8 mouse cellular contexts compared by ENCODE assay signal in the genomic region with DNA sequence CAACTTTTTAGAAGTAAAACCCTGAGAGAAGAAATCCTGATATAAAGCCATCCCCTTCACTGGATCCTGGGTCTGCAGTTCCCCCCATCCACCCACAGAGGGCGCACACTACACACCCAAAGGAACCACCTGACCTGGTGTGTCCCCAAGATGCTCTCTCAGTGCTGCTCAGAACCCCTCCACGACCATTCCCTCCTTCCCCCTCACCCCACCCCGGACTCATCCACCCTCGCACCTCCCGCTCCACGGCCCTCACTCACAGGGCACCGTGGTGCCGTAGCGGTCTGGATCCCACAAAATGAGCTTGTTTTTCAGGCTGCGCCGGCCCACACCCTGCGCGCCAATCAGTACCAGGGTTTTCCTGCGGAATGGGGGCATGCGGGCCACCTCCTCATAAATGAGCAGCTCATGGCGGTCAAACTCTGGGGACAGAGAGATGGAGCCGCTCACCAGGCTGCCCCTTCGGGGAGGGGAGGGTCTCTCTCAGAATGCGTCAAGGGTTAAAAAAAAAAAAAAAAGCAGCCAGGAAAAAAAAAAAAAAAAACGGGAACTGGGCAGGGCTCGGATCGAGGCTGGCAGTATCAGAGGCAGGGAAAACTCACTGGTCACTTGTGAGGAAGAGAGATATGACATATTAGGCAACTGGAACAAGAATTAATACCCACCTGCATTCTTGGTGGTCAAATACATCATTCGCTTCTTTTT. TPM values are rescaled to one million over a fixed set of nuclear protein-coding genes. Genes with fewer than 3 reads are reported as not detected.
DNase-seq lines count a peak whose midpoint lies in the region; ATAC-seq and TF ChIP-seq lines count a peak whose summit lies in the region.

No protein-coding gene starts in this region.

- ATAC-seq in heart, embryonic 14.5 days (ENCODE audit: insufficient number of reproducible peaks, insufficient read depth, low FRiP score, low read depth): peak; percentile 34; the same call in 1 of the 2 replicates
- ATAC-seq in liver, embryonic 11.5 days (replicated peaks; ENCODE audit: low FRiP score): peak; percentile 58

- H3ac ChIP-seq in C2C12 (ENCODE audit: control insufficient read depth, insufficient read length, low read depth) (peak overlapping the region; percentile 19), myocyte (ENCODE audit: control insufficient read depth, insufficient read length) (no peak overlapping the region)

- DNase-seq in brain, embryonic 14.5 days (ENCODE audit: low read depth): peak; percentile 90
- DNase-seq in fibroblast of lung, adult 2 months (ENCODE audit: low read depth): peak; percentile 28
- DNase-seq in kidney, postnatal 10 days: peak; percentile 84
- DNase-seq in liver, embryonic 11.5 days (ENCODE audit: low spot score): peak; percentile 81
- DNase-seq in splenic B cell, adult 2 months (ENCODE audit: low read depth, low spot score): peak; percentile 66

- no peaks in the 10 kb centered on the region for H3K79me2 ChIP-seq in C2C12 (ENCODE audit: control insufficient read depth, insufficient read depth)
- H3K79me2 ChIP-seq in myocyte (ENCODE audit: control insufficient read depth, insufficient read depth): no peaks in the 10 kb centered on the region

- H3K4me3 ChIP-seq in C2C12 (ENCODE audit: insufficient read depth, poor library complexity, severe bottlenecking) (no peak overlapping the region), myocyte (no peak overlapping the region)
- H3K4me3 ChIP-seq in heart, embryonic 14.5 days (ENCODE audit: control insufficient read depth in 1 of 2, insufficient read depth in 1 of 2, low read depth in 1 of 2, low read length in 2 of 2): peak overlapping the region; percentile 29 to 35
- H3K4me3 ChIP-seq in liver, embryonic 11.5 days (ENCODE audit: low read depth, low read length): peak overlapping the region; percentile 37

- H3K4me2 ChIP-seq in heart, embryonic 14.5 days (ENCODE audit: low read length): peak overlapping the region; percentile 73
- peak overlapping the region; percentile 78 for H3K4me2 ChIP-seq in liver, embryonic 11.5 days
- no peak overlapping the region for H3K4me2 ChIP-seq in myocyte (ENCODE audit: low read depth)

- H3K36me3 ChIP-seq in C2C12 (ENCODE audit: control insufficient read depth, insufficient read depth) (no peaks in the 10 kb centered on the region), myocyte (ENCODE audit: control insufficient read depth, insufficient read depth) (no peaks in the 10 kb centered on the region)
- peaks cover 22% of the 10 kb centered on the region for H3K36me3 ChIP-seq in heart, embryonic 14.5 days (ENCODE audit: control insufficient read depth, insufficient read depth, low read length)
- H3K36me3 ChIP-seq in liver, embryonic 11.5 days (ENCODE audit: control insufficient read depth, insufficient read depth, low read length): no peaks in the 10 kb centered on the region
- no peaks in the 10 kb centered on the region for H3K36me3 ChIP-seq in splenic B cell, adult 2 months (ENCODE audit: control insufficient read depth, insufficient read depth, low read length, poor library complexity, severe bottlenecking)

- H3K9me3 ChIP-seq in heart, embryonic 14.5 days (ENCODE audit: control insufficient read depth, low read length): no peaks in the 10 kb centered on the region
- H3K9me3 ChIP-seq in liver, embryonic 11.5 days (ENCODE audit: control insufficient read depth, low read length): no peaks in the 10 kb centered on the region

- peak; percentile 73 for TF ChIP-seq CTCF in C2C12 (IDR thresholded peaks at IDR 0.05; ENCODE audit: control insufficient read depth, insufficient read depth, insufficient read length)
- peak; percentile 99 for TF ChIP-seq CTCF in brain, embryonic 14.5 days (IDR thresholded peaks at IDR 0.05; ENCODE audit: borderline replicate concordance, extremely low read depth, insufficient read depth, insufficient read length)

- H3K79me3 ChIP-seq in C2C12 (ENCODE audit: low read depth): no peaks in the 10 kb centered on the region

- 8% methylated on average over 23 of the region's 23 CpGs for WGBS in heart, embryonic 14.5 days
- 5% methylated on average over 23 of the region's 23 CpGs for WGBS in liver, embryonic 11.5 days

- H3K4me1 ChIP-seq in heart, embryonic 14.5 days (ENCODE audit: control insufficient read depth in 2 of 2, insufficient read depth in 2 of 2, low read length in 2 of 2): peaks cover 0 to 4% of the 10 kb centered on the region in 2 experiments; a peak in 1 of 4 replicates
- H3K4me1 ChIP-seq in liver, embryonic 11.5 days (replicated peaks; ENCODE audit: control insufficient read depth, insufficient read depth, low read length): 0 out of 2 replicates have a peak, but pooled peaks cover 6% of the 10 kb centered on the region

- no peak for TF ChIP-seq POLR2A in brain, embryonic 14.5 days (IDR thresholded peaks at IDR 0.05; ENCODE audit: borderline replicate concordance, extremely low read depth, insufficient read depth, insufficient read length, poor library complexity, severe bottlenecking)
- TF ChIP-seq POLR2A in myocyte (IDR thresholded peaks at IDR 0.05; ENCODE audit: insufficient read length, low read depth): no peak

- H3K27me3 ChIP-seq in C2C12 (ENCODE audit: control insufficient read depth, insufficient read depth, insufficient read length) (peaks cover 47% of the 10 kb centered on the region), myocyte (ENCODE audit: control insufficient read depth, insufficient read depth, insufficient read length) (peaks cover 10% of the 10 kb centered on the region)
- H3K27me3 ChIP-seq in heart, embryonic 14.5 days (ENCODE audit: control insufficient read depth, insufficient read depth, low read length): peaks cover 6% of the 10 kb centered on the region; the same call in 1 of the 2 replicates
- 0 out of 2 replicates have a peak, but pooled peaks cover 8% of the 10 kb centered on the region for H3K27me3 ChIP-seq in liver, embryonic 11.5 days (replicated peaks; ENCODE audit: control insufficient read depth, insufficient read depth, low read length)
- no peaks in the 10 kb centered on the region for H3K27me3 ChIP-seq in splenic B cell, adult 2 months (ENCODE audit: control insufficient read depth, insufficient read depth, low read length, poor library complexity, severe bottlenecking)

- peak overlapping the region; percentile 44; the same call in 1 of the 2 replicates for H3K9ac ChIP-seq in heart, embryonic 14.5 days (ENCODE audit: low read length)
- peak overlapping the region; percentile 20; the same call in 1 of the 2 replicates for H3K9ac ChIP-seq in liver, embryonic 11.5 days (ENCODE audit: low read depth, low read length)

- no peak overlapping the region for H3K27ac ChIP-seq in heart, embryonic 14.5 days (replicated peaks in 1 of 2; ENCODE audit: control insufficient read depth in 1 of 2, insufficient read depth in 1 of 2, low read depth in 2 of 2, low read length in 2 of 2)
- no peak overlapping the region for H3K27ac ChIP-seq in liver, embryonic 11.5 days (ENCODE audit: low read depth, low read length)

TF ChIP-seq in C2C12, 6 proteins besides CTCF, POLR2A, EP300 and RAD21:
- TF ChIP-seq CEBPB (IDR thresholded peaks at IDR 0.05; ENCODE audit: low read depth): no peak
- TF ChIP-seq USF1 (IDR thresholded peaks at IDR 0.05; ENCODE audit: low read depth): peak; percentile 29
TF ChIP-seq in C2C12: peak in this region for 1.

TF ChIP-seq in myocyte, 11 proteins besides CTCF, POLR2A, EP300 and RAD21:
- TF ChIP-seq MYOG (IDR thresholded peaks at IDR 0.05; ENCODE audit: control insufficient read depth in 1 of 3, insufficient read depth in 1 of 3, insufficient read length in 2 of 3, low read depth in 2 of 3) (no peak), SRF (IDR thresholded peaks at IDR 0.05; ENCODE audit: control insufficient read depth, insufficient read length, low read depth) (no peak), USF1 (IDR thresholded peaks at IDR 0.05; ENCODE audit: low read depth) (peak; percentile 50), TCF3 (IDR thresholded peaks at IDR 0.05; ENCODE audit: insufficient read length, low read depth) (no peak), REST (IDR thresholded peaks at IDR 0.05; ENCODE audit: insufficient read depth, insufficient read length) (no peak)

RNA-seq across cellular contexts. Expression of a gene that starts 20.1 kb away (rescaled TPM):
- polyA plus RNA-seq in C2C12 (2012; fragmentation: generic; extraction: Trizol): not detected
- 0.11 and 0.15 TPM in 2 replicates for polyA plus RNA-seq in brain, embryonic 14.5 days (2012; rRNA removed)
- polyA plus RNA-seq in heart, embryonic 14.5 days (2014; fragmentation: Nextera tagmentation; extraction: Ambion mirVana): 4.2 and 4.8 TPM in 2 replicates
- 0.27 and 0.66 TPM in 2 replicates for polyA plus RNA-seq in liver, embryonic 11.5 days (2014; fragmentation: Nextera tagmentation; extraction: Ambion mirVana)
- polyA plus RNA-seq in myocyte (2012; fragmentation: generic; extraction: Trizol): not detected

RNA-seq across cellular contexts. Expression of a gene that starts 26.9 kb away (rescaled TPM):
- polyA plus RNA-seq in C2C12 (2012; fragmentation: generic; extraction: Trizol): 1.7 TPM
- polyA plus RNA-seq in brain, embryonic 14.5 days (2012; rRNA removed): 49.9 and 51.5 TPM in 2 replicates
- polyA plus RNA-seq in heart, embryonic 14.5 days (2014; fragmentation: Nextera tagmentation; extraction: Ambion mirVana): 6.0 and 6.8 TPM in 2 replicates
- polyA plus RNA-seq in liver, embryonic 11.5 days (2014; fragmentation: Nextera tagmentation; extraction: Ambion mirVana): 12.1 and 12.8 TPM in 2 replicates
- 4.3 TPM for polyA plus RNA-seq in myocyte (2012; fragmentation: generic; extraction: Trizol)

RNA-seq across cellular contexts. Expression of a gene that starts 33.1 kb away (rescaled TPM):
- 0.14 TPM for polyA plus RNA-seq in C2C12 (2012; fragmentation: generic; extraction: Trizol)
- polyA plus RNA-seq in brain, embryonic 14.5 days (2012; rRNA removed): 50.9 and 55.3 TPM in 2 replicates
- polyA plus RNA-seq in heart, embryonic 14.5 days (2014; fragmentation: Nextera tagmentation; extraction: Ambion mirVana): 2.9 and 3.3 TPM in 2 replicates
- polyA plus RNA-seq in liver, embryonic 11.5 days (2014; fragmentation: Nextera tagmentation; extraction: Ambion mirVana): 2.6 and 3.2 TPM in 2 replicates
- 2.1 TPM for polyA plus RNA-seq in myocyte (2012; fragmentation: generic; extraction: Trizol)

RNA-seq across cellular contexts. Expression of a gene that starts 39.7 kb away (rescaled TPM):
- polyA plus RNA-seq in C2C12 (2012; fragmentation: generic; extraction: Trizol) (not detected), myocyte (2012; fragmentation: generic; extraction: Trizol) (not detected)
- polyA plus RNA-seq in brain, embryonic 14.5 days (2012; rRNA removed): not detected in 2 replicates
- polyA plus RNA-seq in heart, embryonic 14.5 days (2014; fragmentation: Nextera tagmentation; extraction: Ambion mirVana): not detected in 2 replicates
- polyA plus RNA-seq in liver, embryonic 11.5 days (2014; fragmentation: Nextera tagmentation; extraction: Ambion mirVana): not detected in 2 replicates

RNA-seq across cellular contexts. Expression of a gene that starts 46.2 kb away (rescaled TPM):
- polyA plus RNA-seq in C2C12 (2012; fragmentation: generic; extraction: Trizol) (not detected), myocyte (2012; fragmentation: generic; extraction: Trizol) (not detected)
- 1.8 and 4.0 TPM in 2 replicates for polyA plus RNA-seq in brain, embryonic 14.5 days (2012; rRNA removed)
- not detected in 2 replicates for polyA plus RNA-seq in heart, embryonic 14.5 days (2014; fragmentation: Nextera tagmentation; extraction: Ambion mirVana)
- polyA plus RNA-seq in liver, embryonic 11.5 days (2014; fragmentation: Nextera tagmentation; extraction: Ambion mirVana): 1.0 and 2.4 TPM in 2 replicates

Comparison
In these comparisons a context has a peak if more than half of its experiments do, and no peak if none do; other contexts are left out.
1. H3K4me3 ChIP-seq: peak in heart, embryonic 14.5 days (2 of 2) and liver, embryonic 11.5 days (single experiment); none in C2C12 (single experiment) and myocyte (single experiment).
2. DNase-seq: peak in every context shown above with its lines; median percentile 90 in brain, embryonic 14.5 days; 84 in kidney, postnatal 10 days; 81 in liver, embryonic 11.5 days; 66 in splenic B cell, adult 2 months; 28 in fibroblast of lung, adult 2 months.
3. RNA of a gene that starts 33.1 kb away (polyA plus RNA-seq): 50.9 to 55.3 TPM in brain, embryonic 14.5 days; 2.9 to 3.3 TPM in heart, embryonic 14.5 days, 2.6 to 3.2 TPM in liver, embryonic 11.5 days, 2.1 TPM in myocyte (single experiment) and 0.14 TPM in C2C12 (single experiment); every median in the first group is over 10 times any median in the second.